In the genomic region with DNA sequence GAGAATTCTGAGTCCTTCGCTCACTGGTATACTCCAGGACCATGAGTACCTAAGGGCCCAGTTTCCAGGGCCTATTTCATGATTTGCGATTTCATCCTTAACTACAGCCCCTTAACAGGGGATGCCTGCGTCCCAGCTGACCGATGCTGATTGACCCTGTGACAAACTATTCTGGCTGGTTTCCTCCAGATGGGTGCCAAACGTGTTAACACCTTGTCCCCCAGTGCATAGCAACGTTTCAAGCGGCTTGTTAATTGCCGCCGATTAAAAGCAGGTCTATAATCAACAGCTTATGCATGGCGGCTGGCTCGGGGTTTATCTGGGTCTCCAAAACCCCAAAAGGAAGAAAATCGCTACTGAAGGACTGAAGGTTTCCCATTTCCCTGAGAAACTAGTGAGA, we compare ENCODE assay signal across 8 mouse cellular contexts. TPM values are rescaled to one million over a fixed set of nuclear protein-coding genes. Genes with fewer than 3 reads are reported as not detected.
DNase-seq lines count a peak whose midpoint lies in the region; ATAC-seq lines count a peak whose summit lies in the region.

No protein-coding gene starts in this region.

- ATAC-seq in forebrain, embryonic 11.5 days (replicated peaks; ENCODE audit: low FRiP score) = no peak; the same call in 1 of the 2 replicates
- ATAC-seq in limb, embryonic 13.5 days (ENCODE audit: low FRiP score, low read depth) = no peak; the same call in 1 of the 2 replicates

- no peaks in the 10 kb centered on the region for H3K4me1 ChIP-seq in forebrain, embryonic 11.5 days (replicated peaks; ENCODE audit: control insufficient read depth, insufficient read depth, low read length)
- H3K4me1 ChIP-seq in limb, embryonic 13.5 days = peaks cover 5% of the 10 kb centered on the region; the same call in 1 of the 2 replicates

- no peaks in the 10 kb centered on the region for H3K9me3 ChIP-seq in forebrain, embryonic 11.5 days (ENCODE audit: control insufficient read depth, low read length)
- H3K9me3 ChIP-seq in limb, embryonic 13.5 days = no peaks in the 10 kb centered on the region

- no peak overlapping the region for H3K9ac ChIP-seq in forebrain, embryonic 11.5 days (ENCODE audit: low read length)
- H3K9ac ChIP-seq in limb, embryonic 13.5 days = no peak overlapping the region

- H3K4me2 ChIP-seq in forebrain, embryonic 11.5 days (ENCODE audit: low read depth, low read length, severe bottlenecking) = peak overlapping the region; percentile 37
- peak overlapping the region; percentile 59 for H3K4me2 ChIP-seq in limb, embryonic 13.5 days (replicated peaks)

- H3K27ac ChIP-seq in forebrain, embryonic 11.5 days (ENCODE audit: low read depth, low read length) = no peak overlapping the region
- H3K27ac ChIP-seq in limb, embryonic 13.5 days = no peak overlapping the region

- no peaks in the 10 kb centered on the region for H3K36me3 ChIP-seq in forebrain, embryonic 11.5 days (ENCODE audit: control insufficient read depth, insufficient read depth, low read length)
- H3K36me3 ChIP-seq in limb, embryonic 13.5 days = no peaks in the 10 kb centered on the region

- peaks cover 2% of the 10 kb centered on the region; the same call in 1 of the 2 replicates for H3K27me3 ChIP-seq in forebrain, embryonic 11.5 days (ENCODE audit: control insufficient read depth, insufficient read depth, low read length)
- H3K27me3 ChIP-seq in limb, embryonic 13.5 days = peaks cover 17% of the 10 kb centered on the region

- DNase-seq in kidney, postnatal 4 days = peak; percentile 3 to 15
- no peak for DNase-seq in kidney, adult 8-10 months
- no peak for DNase-seq in forebrain, embryonic 11.5 days (ENCODE audit: low spot score)
- DNase-seq in retina, postnatal 1 day = peak; percentile 45
- no peak for DNase-seq in thymus, postnatal 36 days
- no peak for DNase-seq in gastrocnemius, postnatal 10 days
- no peak for DNase-seq in cerebellum, postnatal 36 days

- H3K4me3 ChIP-seq in forebrain, embryonic 11.5 days (ENCODE audit: low read depth, low read length) = 0 out of 2 replicates have a peak overlapping the region, but pooled peaks have one; percentile 1
- peak overlapping the region; percentile 31 for H3K4me3 ChIP-seq in limb, embryonic 13.5 days

- 10% methylated on average over 12 of the region's 12 CpGs for WGBS in forebrain, embryonic 11.5 days
- 4% methylated on average over 12 of the region's 12 CpGs for WGBS in limb, embryonic 13.5 days

RNA-seq across cellular contexts. Expression of a gene that starts 18.5 kb away (rescaled TPM):
- 14.0 TPM in 2 replicates for polyA plus RNA-seq in forebrain, embryonic 11.5 days (2014; fragmentation: Nextera tagmentation; extraction: Ambion mirVana)
- polyA plus RNA-seq in limb, embryonic 13.5 days (2015; fragmentation: Nextera tagmentation; extraction: Ambion mirVana) = 3.2 TPM in 2 replicates
- total RNA-seq in gastrocnemius, postnatal 10 days (2021) = not detected

RNA-seq across cellular contexts. Expression of a gene that starts 52.4 kb away (rescaled TPM):
- 0.79 and 0.80 TPM in 2 replicates for polyA plus RNA-seq in forebrain, embryonic 11.5 days (2014; fragmentation: Nextera tagmentation; extraction: Ambion mirVana)
- polyA plus RNA-seq in limb, embryonic 13.5 days (2015; fragmentation: Nextera tagmentation; extraction: Ambion mirVana) = 0.89 and 1.7 TPM in 2 replicates
- total RNA-seq in gastrocnemius, postnatal 10 days (2021) = not detected

Comparison
In these comparisons a context has a peak if more than half of its experiments do, and no peak if none do; other contexts are left out.
1. DNase-seq: peak in kidney, postnatal 4 days (2 of 2) and retina, postnatal 1 day (single experiment); none in kidney, adult 8-10 months (0 of 2), forebrain, embryonic 11.5 days (single experiment), thymus, postnatal 36 days (0 of 2), gastrocnemius, postnatal 10 days (single experiment) and cerebellum, postnatal 36 days (0 of 2).